Mouse (Mus musculus): ENCODE results near the gene Foxn4.

The Foxn4 gene

DNA sequence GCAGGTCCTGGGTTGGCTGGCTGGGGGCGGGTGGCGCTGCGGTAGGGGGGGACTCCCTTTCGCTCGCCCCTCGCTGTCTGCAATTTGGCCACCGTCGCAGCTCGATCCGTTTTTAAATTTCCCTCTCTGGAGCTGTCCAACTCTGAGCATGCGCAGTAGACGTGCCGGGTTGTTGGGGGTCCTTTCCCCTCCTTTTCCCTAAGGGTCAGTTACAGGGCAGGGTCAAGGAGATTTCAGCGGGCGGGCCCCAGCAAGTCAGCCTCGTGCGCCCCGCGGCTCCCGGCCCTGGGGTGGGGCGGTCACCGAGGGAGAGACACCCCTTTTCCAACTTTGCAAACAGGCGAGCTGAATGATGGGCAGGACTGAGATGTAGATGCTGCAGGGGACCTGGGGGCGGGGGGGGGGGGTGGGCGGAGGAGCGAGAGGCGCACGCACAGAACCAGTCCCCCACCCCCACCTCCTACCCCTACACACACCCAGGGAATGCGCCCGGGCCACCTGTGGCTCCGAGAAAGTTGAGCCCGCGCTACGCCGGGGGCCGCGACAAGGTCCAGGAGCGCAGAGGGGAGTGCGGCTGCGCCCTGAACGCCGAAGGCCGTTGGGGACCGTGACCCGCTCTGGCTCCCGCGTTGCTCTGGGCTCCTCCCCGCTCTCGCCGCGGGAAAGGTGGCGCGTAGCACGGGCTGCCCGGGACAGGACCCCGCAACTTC is at the start of gene Foxn4:
Gene Foxn4, minus strand, starts transcription at position 115 of the 710 bp plus-strand sequence.
- no peak for DNase-seq

DNA sequence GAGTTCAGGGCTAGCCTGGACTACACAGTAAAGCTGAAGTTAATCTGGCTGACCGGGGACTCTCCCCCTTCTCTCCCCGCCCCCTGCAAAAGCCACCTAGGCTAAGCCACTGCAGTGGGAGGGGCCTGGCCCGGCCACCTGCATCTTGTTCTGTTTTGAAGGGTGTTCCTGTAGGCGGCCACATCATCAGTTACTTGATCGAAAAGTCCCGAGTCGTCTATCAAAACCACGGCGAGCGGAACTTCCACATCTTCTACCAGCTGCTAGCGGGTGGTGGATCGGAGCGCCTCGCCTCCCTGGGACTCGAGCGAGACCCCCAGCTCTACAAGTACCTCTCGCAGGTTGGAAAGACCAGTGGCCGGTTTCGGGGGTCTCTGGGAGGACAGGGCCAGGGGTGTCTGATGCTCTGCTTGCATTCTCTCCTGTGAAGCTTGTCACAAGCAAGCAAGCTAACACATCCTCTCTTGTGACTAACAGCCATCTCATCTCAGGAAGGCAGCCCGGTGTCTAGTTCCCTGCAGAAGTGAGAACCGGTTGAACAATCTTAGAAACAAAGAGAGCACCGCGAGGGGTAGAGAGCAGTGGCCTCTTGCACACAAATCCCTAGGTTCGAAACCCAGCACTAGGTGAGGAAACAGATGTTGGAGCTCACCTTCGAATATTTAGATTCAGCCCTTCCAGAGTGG is 49.6 kb upstream of the Foxn4 start:
- no peak for DNase-seq

DNA sequence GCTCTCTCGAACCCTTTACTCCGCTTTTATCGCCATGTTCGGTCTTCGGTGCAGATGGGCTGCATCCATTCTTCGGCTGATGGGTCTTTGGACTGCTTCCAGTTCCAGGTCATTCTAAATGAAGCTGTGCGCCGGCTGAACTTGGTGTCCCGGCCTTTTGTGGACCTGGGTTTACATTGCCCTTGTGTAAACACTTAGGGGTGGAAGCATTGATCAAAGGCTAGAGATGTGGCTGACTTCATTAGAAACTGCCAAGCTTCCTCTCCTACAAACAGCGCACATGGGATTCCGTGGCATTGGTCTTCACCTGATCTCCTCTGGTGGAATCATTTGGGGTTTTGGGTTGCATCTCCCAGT is 36.1 kb upstream of the Foxn4 start:
- DNase-seq = no peak

DNA sequence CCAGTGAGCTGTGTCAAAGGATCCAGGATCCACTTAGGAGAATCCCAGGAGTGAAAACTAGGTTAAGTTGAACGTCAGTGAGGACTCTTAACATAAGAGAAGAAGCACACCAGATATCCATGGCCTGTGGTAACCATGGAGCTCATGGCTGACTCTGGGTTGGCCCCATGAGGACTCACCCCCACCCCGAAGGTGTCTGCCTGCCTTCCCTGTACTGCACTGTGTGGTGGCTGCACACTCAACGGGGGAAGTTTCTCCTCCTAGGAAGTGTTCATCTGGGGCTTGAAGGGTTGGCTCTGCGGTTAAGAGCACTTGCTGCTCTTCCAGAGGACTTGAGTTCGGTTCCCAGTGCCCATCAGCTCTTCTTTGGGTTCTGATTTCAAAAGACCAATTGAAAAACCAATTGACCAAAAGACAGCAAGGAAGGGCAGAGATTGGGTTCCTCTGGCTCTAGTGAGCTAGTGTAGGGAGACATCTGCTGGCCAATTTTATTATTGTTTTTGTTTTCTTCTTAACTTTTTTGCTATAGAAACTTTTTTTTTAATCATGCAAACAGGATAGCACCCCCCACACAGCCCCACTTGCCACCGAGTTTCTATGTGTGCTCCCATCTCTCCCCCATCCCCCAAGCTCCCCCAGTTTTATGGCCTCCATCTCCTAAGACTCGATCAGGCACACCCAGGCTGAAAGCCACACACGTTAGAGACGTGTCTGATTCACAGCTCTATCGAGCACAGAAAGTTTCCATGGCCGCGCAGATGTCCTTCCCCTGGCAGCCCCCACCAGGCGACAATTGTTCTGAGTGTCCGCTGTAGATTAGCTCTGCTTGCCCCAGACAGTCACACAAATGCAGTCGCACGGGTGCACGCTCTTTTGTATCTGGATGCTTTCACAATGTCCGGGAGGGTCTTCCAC is 35.4 kb upstream of the Foxn4 start:
- DNase-seq = no peak

DNA sequence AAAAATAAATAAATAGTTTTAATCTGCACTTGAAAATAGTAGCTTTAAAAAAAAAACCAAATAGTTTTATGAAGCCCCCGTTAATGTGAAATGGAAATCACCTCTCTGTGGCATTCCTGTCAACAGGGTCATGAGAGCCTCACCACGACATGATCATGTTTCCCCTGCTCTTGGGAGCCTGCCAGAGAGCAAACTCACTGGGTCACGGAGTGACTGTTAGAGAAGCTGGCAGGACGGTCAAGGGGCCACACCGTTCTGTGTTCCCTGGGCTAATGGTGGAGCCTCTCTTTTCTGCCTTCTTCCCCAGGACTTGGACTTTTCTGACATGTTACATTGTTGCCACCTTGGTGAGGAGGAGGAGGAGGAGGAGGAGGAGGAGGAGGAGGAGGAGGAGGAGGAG is 32.9 kb upstream of the Foxn4 start:
- DNase-seq = no peak

DNA sequence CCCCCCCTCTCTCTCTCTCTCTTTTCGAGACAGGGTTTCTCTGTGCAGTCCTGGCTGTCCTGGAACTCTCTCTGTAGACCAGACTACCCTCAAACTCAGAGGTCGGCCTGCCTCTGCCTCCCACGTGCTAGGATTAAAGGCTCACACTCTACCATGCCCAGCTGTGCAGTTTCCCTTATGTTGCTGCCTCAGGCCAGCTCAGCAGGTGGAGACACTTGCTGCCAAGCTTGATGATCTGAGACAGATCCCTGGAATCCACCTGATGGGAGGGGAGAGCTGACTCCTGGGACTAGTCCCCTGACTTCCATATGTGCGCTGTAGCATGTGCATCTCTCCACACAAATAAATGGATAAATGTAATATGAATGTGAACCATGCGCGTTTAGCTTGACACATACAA is 29.6 kb upstream of the Foxn4 start:
- no peak for DNase-seq

DNA sequence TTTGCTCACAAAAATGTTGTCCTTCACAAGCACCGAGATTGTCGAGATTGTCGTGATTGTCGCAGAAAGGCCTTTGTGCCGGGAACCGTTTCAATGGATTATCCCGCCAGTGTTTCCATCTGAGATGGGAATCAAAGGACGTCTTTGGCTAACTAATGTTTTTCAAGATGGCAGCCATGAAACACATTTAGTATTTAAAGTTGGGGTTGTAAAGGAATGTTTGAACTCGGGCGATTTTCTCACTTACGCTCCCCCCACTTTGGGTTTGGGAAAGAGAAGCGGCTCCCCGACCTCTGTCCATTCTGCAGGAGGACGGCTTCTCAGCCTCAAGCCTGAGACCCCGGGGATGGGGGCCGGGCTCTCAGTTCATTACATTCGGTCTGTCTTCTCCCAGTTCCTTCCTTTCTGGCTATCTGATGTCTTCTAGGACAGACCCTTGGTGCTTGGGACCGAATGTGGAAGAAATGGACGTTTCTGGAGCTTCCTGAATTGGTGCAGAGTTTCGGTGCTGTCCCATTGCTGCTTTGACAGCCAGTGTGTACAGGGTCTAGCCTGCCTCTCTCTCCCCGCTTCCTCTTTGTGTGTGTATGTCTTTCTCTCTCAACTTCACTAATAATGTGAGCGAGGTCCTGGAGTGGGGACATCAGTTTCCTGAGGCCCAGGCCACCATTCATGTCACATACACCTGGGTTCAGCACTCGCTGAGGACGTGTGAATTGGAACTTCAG is 26.4 kb upstream of the Foxn4 start:
- DNase-seq = no peak

DNA sequence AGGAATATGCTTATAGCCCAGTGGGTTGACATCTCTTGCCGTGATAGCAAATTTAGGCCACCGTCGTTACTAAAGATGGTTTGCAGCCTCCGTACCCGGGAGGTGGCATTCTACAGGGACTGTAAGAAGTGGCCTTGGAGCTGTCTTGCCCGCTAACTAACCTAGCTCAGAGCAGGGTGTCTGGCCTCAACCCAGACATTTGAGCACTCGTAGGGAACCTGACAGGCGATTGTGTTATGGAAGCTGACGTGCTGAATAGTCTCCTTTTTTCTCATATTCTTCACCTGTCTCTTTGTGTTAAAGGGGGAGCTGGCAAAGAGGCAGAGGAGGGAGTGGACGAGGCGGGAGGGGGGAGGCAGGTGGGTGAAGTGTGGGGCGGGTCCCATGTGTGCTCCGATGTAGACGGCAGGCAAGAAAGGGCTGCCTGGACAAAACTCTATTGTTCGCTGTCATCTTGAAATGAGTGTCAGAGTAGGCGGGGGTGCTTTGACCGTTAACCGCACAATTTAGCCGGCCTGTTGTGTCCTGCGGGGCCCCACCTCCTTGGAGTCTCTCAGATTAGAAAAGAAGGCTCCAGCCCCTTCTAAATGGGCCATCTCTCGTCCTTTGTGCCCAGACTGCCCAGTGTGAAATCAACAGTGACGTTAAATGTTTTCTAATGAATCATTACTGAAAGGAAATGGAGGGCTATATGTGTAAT is 25.7 kb upstream of the Foxn4 start:
- DNase-seq = no peak

DNA sequence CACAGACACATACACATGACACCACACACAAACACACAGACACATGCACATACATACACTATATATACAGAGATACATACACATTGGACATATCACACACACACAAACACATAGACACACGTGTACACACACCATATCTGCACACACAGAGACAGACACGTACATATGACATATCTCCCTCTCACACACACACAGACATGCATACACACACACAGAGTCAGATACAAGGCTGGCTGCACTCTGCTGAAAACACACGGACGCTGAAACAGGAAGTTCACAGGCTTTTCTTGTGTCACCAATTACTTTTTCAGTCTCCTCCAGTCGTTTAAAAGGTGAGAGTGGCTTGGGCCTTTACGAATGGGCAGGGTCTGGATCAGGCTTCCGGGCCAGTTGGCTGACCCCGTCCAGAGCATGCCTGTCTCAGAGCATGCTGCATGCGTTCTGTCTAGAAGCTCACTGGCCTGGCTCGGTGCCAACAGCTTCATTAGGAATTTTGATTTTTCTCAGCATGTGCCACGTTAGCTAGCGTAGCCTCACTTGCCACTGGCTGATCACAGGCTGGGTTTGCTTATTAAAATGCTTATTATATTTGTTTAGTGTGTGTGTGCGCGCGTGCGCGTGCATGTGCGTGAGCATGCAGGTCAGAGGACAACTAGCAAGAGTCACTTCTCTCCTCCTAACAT is 24.7 kb upstream of the Foxn4 start:
- peak; percentile 58 for DNase-seq

DNA sequence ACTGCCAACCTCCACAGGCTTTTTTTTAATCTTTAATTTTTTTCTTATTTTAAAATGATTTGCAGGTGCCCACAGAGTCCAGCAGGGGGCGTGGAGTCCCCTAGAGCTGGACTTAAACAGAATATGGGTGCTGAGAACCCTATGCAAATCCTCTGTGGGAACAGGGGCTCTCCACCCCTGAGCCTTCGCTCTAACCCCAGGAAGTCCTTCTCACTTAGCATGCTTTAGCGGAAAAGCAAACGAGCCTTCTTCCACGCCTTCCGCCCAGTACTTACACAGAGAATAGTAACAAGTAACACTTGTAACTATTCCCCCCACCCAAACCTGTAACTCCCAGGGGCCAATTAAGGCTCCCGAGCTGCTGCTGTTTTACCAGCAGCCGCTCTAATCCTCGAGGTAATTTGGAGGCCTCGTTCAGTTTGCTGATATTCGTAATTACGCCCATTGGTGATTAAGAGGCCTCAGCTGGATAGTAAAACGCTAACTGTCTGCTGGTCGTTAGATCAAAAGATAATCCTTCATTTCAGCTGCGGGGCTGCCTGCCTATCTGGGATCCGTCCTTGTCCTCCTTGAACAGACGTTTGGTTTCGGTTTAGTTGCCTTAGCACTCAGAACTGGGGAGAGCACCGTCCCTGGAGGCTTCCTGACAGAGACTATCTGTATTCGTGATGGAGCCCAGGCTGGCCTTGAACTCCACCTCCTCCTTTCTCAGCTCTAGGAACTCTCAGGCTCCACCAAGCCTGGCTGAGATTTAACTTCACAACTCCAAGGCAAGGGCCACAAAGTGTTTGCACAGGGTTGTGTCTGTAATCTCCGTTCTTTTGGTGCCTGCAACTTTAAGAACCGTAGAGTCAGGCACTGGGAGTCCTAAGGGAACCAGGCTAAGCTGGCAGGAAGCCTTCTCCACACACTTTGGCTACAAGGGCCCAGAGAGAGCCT is 23.4 kb upstream of the Foxn4 start:
- DNase-seq = no peak

DNA sequence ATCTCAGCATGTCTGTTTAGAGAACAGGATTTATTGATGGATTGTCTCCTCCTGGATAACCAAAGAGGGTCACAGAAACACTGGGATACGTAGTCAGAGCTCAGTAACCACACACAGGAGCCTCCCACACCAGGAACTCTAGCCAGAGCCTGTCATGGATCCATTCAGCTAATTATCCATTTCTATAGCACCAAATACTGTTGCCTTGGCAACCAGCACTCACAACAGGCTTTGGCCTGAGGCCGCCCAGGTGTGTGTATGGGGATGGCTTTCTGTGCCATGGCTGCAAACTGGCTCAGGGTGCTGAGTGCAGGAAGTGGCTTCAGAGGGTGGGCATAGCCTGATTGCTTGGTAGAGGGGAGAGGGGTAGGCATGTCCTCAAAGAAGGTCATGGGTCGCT is 16.4 kb upstream of the Foxn4 start:
- no peak for DNase-seq

DNA sequence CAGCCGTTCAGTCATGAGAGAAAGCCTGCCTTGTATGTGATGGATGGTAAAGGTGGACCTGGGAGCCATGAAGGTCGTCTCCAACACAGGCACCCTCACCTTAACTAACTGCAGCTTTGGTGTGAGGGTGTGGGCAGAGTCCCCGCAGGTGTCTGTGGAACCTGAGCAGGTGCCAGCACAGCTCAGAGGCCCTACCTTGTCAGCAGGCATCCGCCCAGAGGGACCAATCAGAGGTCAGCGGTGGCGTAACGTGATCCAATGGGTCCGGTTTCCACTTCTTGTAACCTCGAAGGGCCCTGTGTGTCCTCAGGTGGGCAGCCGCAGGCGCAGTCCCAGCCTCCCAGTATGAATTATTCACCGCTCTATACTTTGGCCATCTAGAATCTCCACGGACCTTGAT is 15.3 kb upstream of the Foxn4 start, which contains the start of gene Myo1h:
Gene Myo1h, plus strand, starts transcription at position 293 of the 400 bp plus-strand sequence.
- no peak for DNase-seq

DNA sequence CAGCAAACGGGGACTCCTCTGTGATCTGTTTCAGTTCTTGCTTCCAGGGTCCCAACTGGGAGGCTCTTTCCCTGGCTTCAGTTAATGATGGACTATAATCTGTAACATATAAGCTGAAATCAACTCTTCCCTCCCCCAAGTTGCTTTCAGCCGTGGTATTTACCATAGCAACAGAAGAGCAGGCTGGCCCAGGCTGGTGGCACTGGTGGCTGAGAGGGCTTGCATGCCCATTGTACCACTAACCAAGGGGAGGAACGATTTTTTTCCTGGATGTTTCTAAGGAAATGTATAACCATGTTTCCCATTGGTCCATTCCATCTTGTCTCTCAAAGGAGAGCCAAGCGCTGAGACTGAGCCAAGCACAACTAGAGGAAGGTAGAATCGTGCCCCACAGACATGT is 14.8 kb upstream of the Foxn4 start:
- DNase-seq = no peak

DNA sequence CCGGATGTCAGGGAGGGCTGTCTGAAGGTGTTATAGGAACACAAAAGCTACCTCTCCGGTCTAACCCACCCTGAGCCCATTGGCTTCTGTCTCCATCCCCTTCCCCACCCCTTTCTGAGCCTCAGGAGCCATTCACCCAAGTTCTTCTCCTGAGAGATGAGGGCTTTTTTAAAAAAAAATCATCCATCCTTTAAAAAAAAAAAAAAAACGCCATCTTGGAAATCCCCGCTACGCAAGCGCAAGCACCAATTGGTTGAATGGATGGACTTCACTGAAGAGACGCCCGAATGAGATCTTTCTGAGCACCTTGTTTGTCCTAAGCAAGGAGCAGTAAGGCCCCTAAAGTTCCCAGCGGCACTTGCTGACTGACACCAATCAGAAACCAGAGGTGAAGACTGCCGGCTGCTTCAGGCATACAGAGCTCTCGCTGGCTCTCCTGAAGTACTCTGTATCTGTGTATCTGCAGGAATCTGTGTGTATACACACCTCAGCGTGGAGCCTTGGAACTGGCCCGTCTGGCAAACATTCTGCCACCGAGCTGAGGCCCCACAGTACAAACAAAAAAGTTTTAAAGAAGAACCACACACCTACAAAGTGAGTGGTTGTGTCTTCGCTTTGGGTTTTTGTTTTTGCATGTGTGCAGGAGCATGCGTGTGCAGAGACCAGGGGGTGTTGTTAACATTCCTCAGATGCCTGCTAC is 13.4 kb upstream of the Foxn4 start:
- no peak for DNase-seq

DNA sequence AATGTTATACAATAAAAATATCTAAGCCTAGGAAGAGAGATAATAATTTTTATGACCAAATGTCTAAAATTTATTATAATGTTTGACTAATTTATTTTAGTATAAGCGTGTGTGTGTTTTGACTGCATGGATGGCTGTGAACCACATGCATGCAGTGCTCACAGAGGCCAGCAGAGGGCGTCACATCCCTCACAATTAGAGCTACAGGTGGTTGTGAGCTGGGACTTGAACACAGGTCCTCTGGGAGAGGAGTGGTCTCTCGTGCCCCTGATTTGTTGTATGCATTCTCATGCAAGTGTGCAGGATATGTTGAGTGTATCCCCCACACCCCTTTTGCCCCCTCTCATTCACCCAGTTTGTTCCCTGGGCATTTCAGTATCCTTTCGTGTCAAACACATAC is 12.5 kb upstream of the Foxn4 start:
- DNase-seq = no peak

DNA sequence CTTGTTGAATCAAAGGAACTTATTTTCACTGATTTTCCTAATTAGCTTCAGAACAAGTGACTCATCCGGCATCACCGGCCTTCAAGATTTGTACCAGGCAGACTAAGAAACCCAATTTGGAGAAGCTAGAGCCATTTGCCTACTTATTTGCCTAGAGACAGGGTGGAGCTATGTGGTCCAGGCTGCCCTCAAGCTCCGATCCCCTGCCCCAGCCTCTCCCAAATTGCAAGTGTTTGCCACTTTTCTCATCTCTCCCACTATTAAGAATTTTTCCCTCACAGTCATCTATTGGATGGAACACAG is 11.7 kb upstream of the Foxn4 start:
- no peak for DNase-seq

DNA sequence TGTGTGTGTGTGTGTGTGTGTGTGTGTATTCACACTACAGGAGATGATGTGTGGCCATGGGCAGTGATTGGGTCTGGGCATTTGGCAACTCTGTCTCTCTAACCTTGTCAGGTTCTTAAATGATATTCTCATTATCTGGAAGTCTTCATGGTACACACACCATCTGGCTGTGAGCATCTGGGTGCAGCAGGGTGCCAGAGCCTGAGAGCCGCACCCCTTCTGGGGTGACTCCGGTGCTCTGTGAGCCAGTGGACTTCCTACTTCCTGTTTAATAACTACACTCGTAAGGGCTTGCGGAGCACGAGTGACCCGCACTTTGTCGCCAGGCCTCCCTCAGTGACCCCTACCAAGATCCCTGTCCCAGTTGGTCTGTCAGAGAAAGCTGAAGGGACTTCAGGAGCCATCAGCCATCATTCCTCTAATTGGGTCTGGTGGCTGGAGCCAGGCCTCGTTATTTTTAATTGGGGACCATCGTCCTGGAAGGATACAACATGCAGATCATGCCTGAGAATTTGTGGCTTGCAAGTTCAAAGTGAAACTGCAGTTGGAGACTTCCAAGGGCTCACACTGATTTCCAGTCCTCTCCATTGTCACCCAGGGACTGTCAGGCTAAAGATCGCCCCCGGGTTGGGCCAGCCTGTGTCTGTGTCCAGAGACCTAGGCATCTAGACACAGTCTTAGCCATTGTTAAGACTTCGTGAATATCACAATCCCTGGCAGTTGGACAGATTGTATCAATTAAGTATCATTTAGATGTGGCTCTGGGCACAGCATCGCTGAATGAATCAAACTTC is 11.2 kb upstream of the Foxn4 start:
- no peak for DNase-seq

DNA sequence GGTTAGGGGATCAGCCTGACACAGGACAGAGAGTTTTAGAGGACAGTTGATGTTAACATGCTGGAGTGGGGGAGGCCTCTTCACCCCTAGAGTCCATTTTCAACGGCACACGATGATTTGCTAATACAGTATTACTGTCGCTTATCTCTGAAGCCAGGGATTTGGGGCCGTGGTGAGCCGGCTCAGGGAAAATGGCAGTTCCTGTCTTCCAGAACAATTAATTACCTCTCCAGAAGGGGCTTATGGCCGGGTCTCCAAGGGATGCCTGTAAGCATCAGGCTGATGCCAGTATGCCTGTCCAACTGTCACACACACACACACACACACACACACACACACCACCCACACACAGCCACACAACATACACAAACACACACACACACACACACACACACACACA is 8.7 kb upstream of the Foxn4 start:
- no peak for DNase-seq

Measured in right cerebral cortex, postnatal 4 days (tissue).